8 mouse cellular contexts compared by ENCODE assay signal in the genomic region with DNA sequence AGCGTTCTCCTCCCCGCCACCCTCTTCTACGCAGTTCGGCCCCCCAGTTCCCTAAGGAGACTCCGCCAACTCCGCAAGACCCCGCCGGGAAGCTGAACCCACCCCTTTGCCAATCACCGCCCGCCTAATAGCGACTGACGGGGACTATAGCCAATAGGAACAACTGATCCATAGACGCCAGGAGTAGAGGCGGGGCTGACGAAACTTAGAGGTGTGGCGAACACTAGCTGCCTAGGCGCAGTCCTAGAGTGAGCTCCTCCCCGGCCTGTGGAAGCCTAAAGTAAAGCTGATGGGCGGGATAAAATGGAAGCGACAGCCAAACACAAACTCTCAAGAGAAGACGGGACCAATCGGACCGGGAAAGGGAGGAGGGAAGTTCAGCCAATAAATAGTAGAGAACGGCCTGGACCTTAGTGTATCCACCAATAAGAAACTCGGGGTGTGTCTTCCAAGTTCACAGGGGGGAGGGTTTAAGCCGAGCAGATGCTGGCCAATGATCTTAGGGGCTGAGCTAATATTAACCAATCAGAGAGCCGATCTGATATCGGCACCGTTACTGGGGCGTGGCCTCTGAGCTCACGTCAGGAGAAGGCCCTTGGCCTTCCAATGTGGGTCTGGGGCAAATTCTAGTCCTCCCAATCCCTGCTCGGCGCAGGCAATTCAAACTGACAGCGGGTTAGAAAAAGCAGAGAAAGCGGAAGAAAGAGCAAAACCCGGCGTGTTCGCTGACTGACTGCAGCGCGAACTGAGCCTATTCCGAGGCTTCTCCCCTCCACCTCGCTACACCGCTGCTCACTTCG. TPM values are rescaled to one million over a fixed set of nuclear protein-coding genes. Genes with fewer than 3 reads are reported as not detected.
A peak's percentile ranks its signal among the peaks of the same experiment; 100 is the strongest.
DNase-seq lines count a peak whose midpoint lies in the region; ATAC-seq lines count a peak whose summit lies in the region.

A gene (minus strand): TSS at position 72 of the 800 bp plus-strand sequence.
A gene (plus strand): TSS at position 623 of the 800 bp plus-strand sequence.

- H3K4me2 ChIP-seq in heart, embryonic 13.5 days = peak within 1 kb of the TSS; percentile 96
- peak within 1 kb of the TSS; percentile 99 for H3K4me2 ChIP-seq in liver, embryonic 12.5 days
- peak within 1 kb of the TSS; percentile 94 for H3K4me2 ChIP-seq in stomach, embryonic 15.5 days

- peak; percentile 99 for DNase-seq in CD4-positive, CD25-positive, alpha-beta regulatory T cell, adult 2 months (ENCODE audit: low read depth, low spot score)
- DNase-seq in fat pad, adult 2 months (ENCODE audit: extremely low read depth, low read depth, low spot score) = peak; percentile 100
- DNase-seq in kidney, postnatal 10 days = peak; percentile 98
- peak; percentile 97 for DNase-seq in natural killer cell, adult 2 months (ENCODE audit: low spot score in 2 of 2)

- peak within 1 kb of the TSS; percentile 78 for H3K4me3 ChIP-seq in brown adipose tissue, adult 24 weeks (ENCODE audit: insufficient read depth, low read depth, low read length)
- H3K4me3 ChIP-seq in heart, embryonic 13.5 days = peak within 1 kb of the TSS; percentile 93
- peak within 1 kb of the TSS; percentile 75 for H3K4me3 ChIP-seq in liver, embryonic 12.5 days
- peak within 1 kb of the TSS; percentile 82 for H3K4me3 ChIP-seq in stomach, embryonic 15.5 days (replicated peaks)

- peaks cover 13% of the 10 kb centered on the region for H3K4me1 ChIP-seq in brown adipose tissue, adult 24 weeks (ENCODE audit: control insufficient read depth, insufficient read depth, insufficient read length, low read length)
- H3K4me1 ChIP-seq in heart, embryonic 13.5 days = peaks cover 47% of the 10 kb centered on the region
- H3K4me1 ChIP-seq in liver, embryonic 12.5 days = peaks cover 59% of the 10 kb centered on the region
- peaks cover 24% of the 10 kb centered on the region for H3K4me1 ChIP-seq in stomach, embryonic 15.5 days

- no peaks in the 10 kb centered on the region for H3K36me3 ChIP-seq in heart, embryonic 13.5 days
- no peaks in the 10 kb centered on the region; the same call in 1 of the 2 replicates for H3K36me3 ChIP-seq in liver, embryonic 12.5 days
- no peaks in the 10 kb centered on the region for H3K36me3 ChIP-seq in stomach, embryonic 15.5 days

- peak; percentile 92 for ATAC-seq in heart, embryonic 13.5 days (ENCODE audit: extremely low read depth, insufficient number of reproducible peaks, low FRiP score, low TSS enrichment)
- peak; percentile 94 for ATAC-seq in liver, embryonic 12.5 days
- peak; percentile 96 for ATAC-seq in stomach, embryonic 15.5 days (ENCODE audit: insufficient read depth, low FRiP score, low read depth)

- peak within 1 kb of the TSS; percentile 81 for H3K27ac ChIP-seq in brown adipose tissue, adult 24 weeks (replicated peaks; ENCODE audit: low read depth, low read length)
- peak within 1 kb of the TSS; percentile 97 for H3K27ac ChIP-seq in heart, embryonic 13.5 days (replicated peaks)
- H3K27ac ChIP-seq in liver, embryonic 12.5 days = peak within 1 kb of the TSS; percentile 96
- peak within 1 kb of the TSS; percentile 97 for H3K27ac ChIP-seq in stomach, embryonic 15.5 days

- H3K9me3 ChIP-seq in heart, embryonic 13.5 days = no peaks in the 10 kb centered on the region
- no peaks in the 10 kb centered on the region for H3K9me3 ChIP-seq in liver, embryonic 12.5 days (replicated peaks)
- no peaks in the 10 kb centered on the region for H3K9me3 ChIP-seq in stomach, embryonic 15.5 days

- no peaks in the 10 kb centered on the region for H3K27me3 ChIP-seq in heart, embryonic 13.5 days (replicated peaks)
- H3K27me3 ChIP-seq in liver, embryonic 12.5 days (replicated peaks) = no peaks in the 10 kb centered on the region
- H3K27me3 ChIP-seq in stomach, embryonic 15.5 days (replicated peaks) = no peaks in the 10 kb centered on the region

- peak within 1 kb of the TSS; percentile 93 for H3K9ac ChIP-seq in heart, embryonic 13.5 days
- H3K9ac ChIP-seq in liver, embryonic 12.5 days = peak within 1 kb of the TSS; percentile 86
- peak within 1 kb of the TSS; percentile 77 for H3K9ac ChIP-seq in stomach, embryonic 15.5 days

- WGBS in heart, embryonic 13.5 days = under 1% methylated on average over 44 of the region's 44 CpGs
- 2% methylated on average over 44 of the region's 44 CpGs for WGBS in liver, embryonic 12.5 days (ENCODE audit: insufficient replicate concordance)
- WGBS in stomach, embryonic 15.5 days = under 1% methylated on average over 44 of the region's 44 CpGs

RNA-seq across cellular contexts. Expression of the first gene that starts in this region (rescaled TPM):
- 7.8 and 10.4 TPM in 2 replicates for polyA plus RNA-seq in brown adipose tissue, adult 24 weeks (2012; ENCODE audit: insufficient read depth, insufficient read length, missing spikeins)
- polyA plus RNA-seq in heart, embryonic 13.5 days (2015; fragmentation: Nextera tagmentation; extraction: Ambion mirVana) = 13.2 and 15.8 TPM in 2 replicates
- 5.8 and 7.8 TPM in 2 replicates for polyA plus RNA-seq in liver, embryonic 12.5 days (2016; fragmentation: Nextera tagmentation; extraction: Ambion mirVana)
- 9.5 and 13.0 TPM in 2 replicates for polyA plus RNA-seq in stomach, embryonic 15.5 days (2015; fragmentation: Nextera tagmentation; extraction: Ambion mirVana)

RNA-seq across cellular contexts. Expression of the second gene that starts in this region (rescaled TPM):
- 0.79 and 1.7 TPM in 2 replicates for polyA plus RNA-seq in brown adipose tissue, adult 24 weeks (2012; ENCODE audit: insufficient read depth, insufficient read length, missing spikeins)
- polyA plus RNA-seq in heart, embryonic 13.5 days (2015; fragmentation: Nextera tagmentation; extraction: Ambion mirVana) = 2.4 and 3.1 TPM in 2 replicates
- 3.4 and 3.7 TPM in 2 replicates for polyA plus RNA-seq in liver, embryonic 12.5 days (2016; fragmentation: Nextera tagmentation; extraction: Ambion mirVana)
- polyA plus RNA-seq in stomach, embryonic 15.5 days (2015; fragmentation: Nextera tagmentation; extraction: Ambion mirVana) = 3.0 and 3.1 TPM in 2 replicates

Comparison
In these comparisons a context has a peak if more than half of its experiments do, and no peak if none do; other contexts are left out.
1. Peak in every context shown above with its lines: DNase-seq, ATAC-seq, H3K4me3 ChIP-seq and H3K27ac ChIP-seq.